Mouse (Mus musculus): ENCODE data around the gene Psmd9.
A peak's percentile ranks its signal among the peaks of the same experiment; 100 is the strongest.

Psmd9 gene

DNA sequence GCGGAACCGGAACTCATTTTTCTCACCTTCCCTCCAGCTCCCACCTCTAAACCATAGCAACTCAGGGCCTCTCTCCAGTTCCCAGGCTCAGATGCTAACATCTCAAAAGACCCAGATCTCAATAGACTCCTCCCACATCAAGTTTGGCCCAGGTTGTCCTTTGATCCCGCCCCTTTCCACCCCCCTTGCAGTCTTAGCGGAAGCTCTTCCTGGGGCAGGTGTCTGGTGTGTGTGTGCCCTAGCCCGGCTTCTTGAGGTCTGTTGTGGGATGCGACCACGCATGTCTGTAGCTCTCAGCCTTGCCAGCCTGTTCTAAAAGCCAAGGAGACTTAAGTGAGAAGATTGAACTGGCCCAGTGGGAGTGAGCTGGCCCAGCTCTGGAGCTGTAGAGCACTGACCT lies 18.6 kb upstream of the Psmd9 start:
- DNase-seq (ENCODE audit: low read depth, low spot score), result no peak

GRCm38 (mm10) chr5:123151077-123151476 lies 18.1 kb upstream of the Psmd9 start:
- no peak for DNase-seq (ENCODE audit: low read depth, low spot score)

DNA sequence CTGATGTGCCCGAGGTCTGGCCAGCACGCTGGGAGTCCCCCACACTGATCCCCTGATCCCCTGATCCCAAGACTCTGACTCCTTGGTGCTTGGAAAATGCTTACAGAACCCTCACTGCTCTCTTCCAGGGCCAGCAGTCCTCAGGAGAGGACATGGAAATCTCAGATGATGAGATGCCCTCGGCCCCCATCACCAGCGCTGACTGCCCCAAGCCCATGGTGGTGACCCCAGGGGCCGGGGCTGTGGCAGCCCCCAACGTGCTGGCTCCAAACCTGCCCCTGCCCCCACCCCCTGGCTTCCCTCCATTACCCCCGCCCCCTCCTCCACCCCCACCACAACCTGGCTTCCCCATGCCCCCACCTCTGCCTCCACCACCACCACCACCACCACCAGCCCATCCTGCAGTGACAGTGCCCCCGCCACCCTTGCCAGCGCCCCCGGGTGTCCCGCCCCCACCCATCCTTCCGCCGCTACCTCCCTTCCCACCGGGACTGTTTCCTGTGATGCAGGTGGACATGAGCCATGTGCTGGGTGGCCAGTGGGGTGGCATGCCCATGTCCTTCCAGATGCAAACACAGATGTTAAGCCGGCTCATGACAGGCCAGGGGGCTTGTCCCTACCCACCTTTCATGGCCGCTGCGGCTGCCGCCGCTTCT lies 17.4 kb upstream of the Psmd9 start:
- DNase-seq (ENCODE audit: low read depth, low spot score), result no peak

- DNase-seq (ENCODE audit: low read depth, low spot score), result no peak
Measured at GRCm38 (mm10) chr5:123152901-123153300, 16.3 kb upstream of the Psmd9 start.

DNA sequence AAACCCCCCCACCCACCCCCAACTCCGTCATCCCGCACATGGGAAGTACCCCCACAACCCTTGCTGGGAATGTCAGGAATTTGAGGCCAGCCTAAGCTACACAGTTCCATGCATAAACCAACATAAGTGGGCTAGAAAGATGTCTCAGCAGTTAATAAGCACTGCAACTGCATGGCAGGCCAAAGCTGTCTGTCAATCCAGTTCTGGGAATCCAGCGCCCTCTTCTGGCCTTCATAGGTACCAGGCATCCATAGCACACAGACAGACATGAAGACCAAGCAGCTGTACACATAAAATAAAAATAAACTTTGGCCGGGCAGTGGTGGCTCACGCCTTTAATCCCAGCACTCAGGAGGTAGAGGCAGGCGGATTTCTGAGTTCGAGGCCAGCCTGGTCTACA lies 13.8 kb upstream of the Psmd9 start:
- DNase-seq (ENCODE audit: low read depth, low spot score), result no peak

DNA sequence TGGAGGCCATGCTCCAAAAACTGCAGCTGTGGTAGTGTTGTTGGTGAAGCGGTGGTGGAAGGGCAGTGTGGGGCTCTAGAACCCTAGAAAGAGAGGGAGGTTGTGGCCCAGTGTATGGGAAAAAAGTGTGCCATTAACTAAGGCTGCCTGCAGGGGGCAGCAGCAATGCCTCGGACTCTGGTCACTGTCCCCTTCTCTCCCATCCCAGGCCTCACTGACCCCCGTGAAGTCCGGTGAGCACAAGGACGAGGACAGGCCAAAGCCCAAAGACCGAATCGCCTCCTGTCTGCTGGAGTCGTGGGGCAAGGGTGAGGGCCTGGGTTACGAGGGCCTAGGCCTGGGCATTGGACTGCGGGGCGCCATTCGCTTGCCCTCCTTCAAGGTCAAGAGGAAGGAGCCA lies 12.4 kb upstream of the Psmd9 start:
- DNase-seq (ENCODE audit: low read depth, low spot score), result no peak

DNA sequence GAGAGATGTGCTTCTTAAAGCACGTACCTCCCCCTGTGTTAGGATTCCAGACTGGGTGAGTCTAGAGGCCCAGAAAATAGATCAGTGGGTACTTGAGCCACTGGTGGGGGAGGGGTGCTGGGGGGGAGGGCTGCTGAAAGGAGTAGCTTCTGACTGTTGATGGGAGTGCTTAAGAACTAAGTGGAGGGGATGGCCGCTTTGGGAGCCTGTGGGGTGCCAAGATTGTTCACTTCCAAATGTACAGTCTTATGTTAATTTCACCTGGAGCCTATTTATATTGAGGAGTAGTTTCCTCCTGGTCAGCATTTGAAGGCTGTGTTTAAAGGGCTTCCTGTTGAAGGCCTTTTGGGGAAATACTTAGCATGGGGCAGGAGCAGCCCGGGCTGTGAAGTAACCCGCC lies 11.2 kb upstream of the Psmd9 start:
- DNase-seq (ENCODE audit: low read depth, low spot score), result no peak

- no peak for DNase-seq (ENCODE audit: low read depth, low spot score)
Measured at GRCm38 (mm10) chr5:123159446-123159845, 9.8 kb upstream of the Psmd9 start.

DNA sequence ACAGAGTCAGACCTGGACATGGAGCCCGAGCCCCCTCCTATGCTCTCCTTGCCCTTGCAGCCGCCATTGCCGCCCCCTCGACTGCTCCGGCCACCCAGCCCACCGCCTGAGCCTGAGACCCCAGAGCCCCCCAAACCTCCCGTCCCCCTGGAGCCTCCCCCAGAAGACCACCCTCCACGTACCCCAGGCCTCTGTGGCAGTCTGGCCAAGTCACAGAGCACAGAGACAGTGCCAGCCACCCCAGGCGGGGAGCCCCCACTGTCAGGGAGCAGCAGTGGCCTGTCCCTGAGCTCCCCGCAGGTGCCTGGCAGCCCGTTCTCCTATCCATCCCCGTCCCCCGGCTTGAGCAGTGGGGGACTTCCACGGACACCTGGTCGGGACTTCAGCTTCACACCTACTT lies 9.3 kb upstream of the Psmd9 start:
- no peak for DNase-seq (ENCODE audit: low read depth, low spot score)

DNA sequence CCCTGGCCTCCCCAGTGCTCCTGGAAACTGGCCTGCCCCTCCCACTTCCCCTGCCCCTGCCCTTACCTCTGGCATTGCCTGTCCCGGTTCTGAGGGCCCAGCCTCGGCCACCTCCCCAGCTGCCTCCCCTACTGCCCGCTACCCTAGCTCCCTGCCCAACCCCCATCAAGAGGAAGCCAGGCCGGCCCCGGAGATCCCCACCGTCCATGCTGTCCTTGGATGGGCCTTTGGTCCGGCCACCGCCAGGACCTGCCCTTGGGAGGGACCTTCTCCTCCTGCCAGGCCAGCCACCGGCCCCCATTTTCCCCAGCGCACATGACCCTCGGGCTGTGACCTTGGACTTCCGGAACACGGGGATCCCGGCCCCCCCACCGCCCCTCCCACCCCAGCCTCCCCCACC lies 8.9 kb upstream of the Psmd9 start:
- DNase-seq (ENCODE audit: low read depth, low spot score), result no peak

- DNase-seq (ENCODE audit: low read depth, low spot score), result no peak
Measured at GRCm38 (mm10) chr5:123162942-123163341, 6.3 kb upstream of the Psmd9 start.

DNA sequence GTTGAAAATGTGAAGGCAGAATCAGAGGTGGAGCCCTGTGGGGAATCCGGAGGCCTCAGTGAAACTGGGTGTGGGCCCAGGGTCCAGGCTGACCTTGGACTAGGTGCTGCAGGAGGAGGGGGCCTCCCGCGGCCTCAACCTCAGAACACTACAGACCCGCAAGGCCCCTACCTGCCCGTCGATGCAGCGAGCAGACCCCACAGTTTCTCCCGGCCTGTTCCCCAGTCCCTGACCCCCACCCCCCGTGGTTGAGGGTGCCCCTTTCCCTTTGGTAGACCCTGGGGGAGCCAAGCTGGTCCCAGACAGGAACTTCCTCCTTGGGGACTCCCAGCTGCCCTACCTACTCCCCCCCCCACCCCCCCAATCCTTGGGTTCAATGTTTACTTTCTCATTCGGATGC lies 2.8 kb upstream of the Psmd9 start:
- no peak for DNase-seq (ENCODE audit: low read depth, low spot score)

GRCm38 (mm10) chr5:123167591-123167990 lies 1.6 kb upstream of the Psmd9 start:
- no peak for DNase-seq (ENCODE audit: low read depth, low spot score)

- DNase-seq (ENCODE audit: low read depth, low spot score), result no peak
Measured at GRCm38 (mm10) chr5:123170365-123170764, 1.2 kb downstream of the Psmd9 start.

DNA sequence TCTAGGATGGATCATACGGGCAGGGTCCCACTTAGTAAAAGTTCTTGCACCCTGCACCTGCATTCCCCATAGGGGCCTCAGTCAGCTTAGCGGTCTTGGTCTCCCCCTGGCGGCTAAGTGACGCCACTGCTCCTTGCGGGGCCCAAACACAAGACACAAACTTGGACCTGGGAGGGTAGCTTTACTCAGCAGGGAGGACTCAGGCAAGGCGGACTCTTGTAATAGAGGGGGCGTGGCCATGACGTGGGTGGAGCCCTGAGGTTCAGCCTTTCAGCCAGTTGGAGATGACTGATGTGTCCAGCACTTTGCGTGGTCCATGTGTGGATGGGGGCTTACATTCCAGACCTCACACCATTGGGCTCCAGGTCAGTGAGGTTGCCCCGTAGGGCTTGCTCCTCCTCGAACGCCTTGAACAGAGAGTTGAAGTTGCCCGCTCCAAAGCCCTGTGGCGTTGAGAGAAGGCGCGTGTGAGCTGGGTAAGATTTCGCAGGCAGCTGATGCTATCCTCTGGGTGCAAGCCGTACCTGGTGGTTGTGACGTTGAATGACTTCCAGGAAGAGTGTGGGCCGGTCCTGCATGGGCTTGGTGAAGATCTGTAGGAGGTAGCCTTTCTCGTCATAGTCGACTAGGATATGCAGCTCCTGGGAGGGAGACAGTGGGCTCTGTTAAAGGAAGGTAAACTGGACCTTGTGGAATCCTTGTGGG lies 2.6 kb downstream of the Psmd9 start:
- peak; percentile 62 for DNase-seq (ENCODE audit: low read depth, low spot score)

GRCm38 (mm10) chr5:123178792-123179191 lies 9.6 kb downstream of the Psmd9 start:
- DNase-seq (ENCODE audit: low read depth, low spot score), result no peak

- DNase-seq (ENCODE audit: low read depth, low spot score), result no peak
Measured at GRCm38 (mm10) chr5:123180390-123180789, 11.2 kb downstream of the Psmd9 start.

- no peak for DNase-seq (ENCODE audit: low read depth, low spot score)
Measured at GRCm38 (mm10) chr5:123181536-123181935, 12.3 kb downstream of the Psmd9 start.

DNA sequence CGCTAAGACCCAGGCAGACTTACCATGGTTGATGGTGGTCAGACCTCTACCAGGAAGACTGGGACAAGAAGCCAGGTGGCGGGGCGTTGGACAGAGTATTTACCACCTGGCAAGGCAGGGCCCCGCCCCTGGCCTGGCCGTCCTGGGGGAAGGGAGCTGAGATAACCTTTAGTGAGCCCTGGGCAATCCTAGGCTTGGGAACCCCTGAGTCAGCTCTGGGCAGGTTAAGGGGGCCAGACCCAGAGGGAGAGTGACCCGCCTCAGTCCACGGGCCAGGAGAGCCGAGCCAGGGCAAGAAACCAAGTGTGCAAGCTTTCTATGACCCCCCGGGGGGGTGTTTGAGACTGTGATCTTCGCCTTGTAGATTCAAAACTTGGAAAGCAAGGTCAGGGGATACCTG lies 13.4 kb downstream of the Psmd9 start, which contains the start of gene Hpd:
Gene Hpd (minus strand): TSS at position 77 of the 400 bp plus-strand sequence.
- DNase-seq (ENCODE audit: low read depth, low spot score), result no peak

DNA sequence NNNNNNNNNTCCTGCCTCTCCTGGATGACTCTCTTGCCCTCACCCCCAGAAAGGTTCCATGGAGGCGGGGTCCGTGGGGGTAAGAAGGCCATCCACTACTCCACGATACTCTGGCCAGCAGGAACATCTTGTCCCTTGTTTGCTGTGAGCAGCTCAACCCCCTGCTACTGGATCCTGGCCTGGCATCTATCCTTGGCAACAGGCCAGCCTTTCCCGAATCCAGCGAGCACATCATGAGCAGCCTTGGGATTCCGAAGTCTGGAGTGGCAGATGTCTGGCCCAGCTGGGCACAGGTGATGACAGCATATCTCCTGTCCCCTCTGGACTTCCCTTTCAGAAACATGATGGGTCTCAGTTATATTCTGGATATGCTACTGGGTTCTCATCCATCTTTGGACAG lies 16.8 kb downstream of the Psmd9 start:
- DNase-seq (ENCODE audit: low read depth, low spot score), result no peak

GRCm38 (mm10) chr5:123187306-123187705 lies 18.1 kb downstream of the Psmd9 start:
- no peak for DNase-seq (ENCODE audit: low read depth, low spot score)

DNA sequence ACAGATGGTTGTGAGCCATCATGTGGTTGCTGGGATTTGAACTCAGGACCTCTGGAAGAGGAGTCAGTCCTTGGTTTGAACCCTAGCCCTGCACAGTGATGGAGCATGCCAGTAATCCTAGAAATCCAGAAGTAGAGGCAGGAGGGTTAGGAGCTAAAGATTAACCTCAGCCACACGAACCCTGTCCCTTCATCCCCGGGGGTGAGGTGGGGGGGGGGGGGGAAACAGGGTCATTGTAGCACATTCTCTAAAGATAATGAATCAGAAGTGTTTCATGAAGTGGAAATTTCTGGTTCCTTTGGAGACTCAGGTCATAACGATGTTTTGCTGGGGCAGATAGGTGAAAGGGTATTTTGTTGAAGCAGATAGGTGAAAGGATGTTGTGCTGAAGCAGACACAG lies 21.7 kb downstream of the Psmd9 start:
- DNase-seq (ENCODE audit: low read depth, low spot score), result no peak

GRCm38 (mm10) chr5:123191427-123191826 lies 22.2 kb downstream of the Psmd9 start:
- no peak for DNase-seq (ENCODE audit: low read depth, low spot score)
